Mouse (Mus musculus): ENCODE data around the gene Olfr283.
A peak's percentile ranks its signal among the peaks of the same experiment; 100 is the strongest.

GRCm38 (mm10) chr15:98389796-98390195, 9.1 kb upstream of the Olfr283 start:
- TF ChIP-seq CTCF (IDR thresholded peaks at IDR 0.05; ENCODE audit: borderline replicate concordance, insufficient read depth, low read length) (peak; percentile 54; the same call in 1 of the 2 replicates), POLR2A (IDR thresholded peaks at IDR 0.05; ENCODE audit: low read depth, low read length) (no peak)

All from embryonic fibroblast, embryonic 13.5 days (primary cell).